Mouse (Mus musculus) 416B (cell line): Measurements from ENCODE around the gene Azin2.

Experiments
- DNase-seq: peaks from one replicate; pipeline ENCODE4 v3.0.0; 2011; ENCODE audit warnings: low read depth

Azin2 gene

GRCm38 (mm10) chr4:128935595-128935994 is 26.6 kb downstream of the Azin2 start:
- DNase-seq, result no peak

GRCm38 (mm10) chr4:128932783-128933182 is 29.5 kb downstream of the Azin2 start:
- no peak for DNase-seq

- DNase-seq, result peak; percentile 72
These were observed 37.2 kb downstream of the Azin2 start for GRCm38 (mm10) chr4:128924841-128925606.

GRCm38 (mm10) chr4:128923603-128924002 is 38.6 kb downstream of the Azin2 start:
- no peak for DNase-seq

- no peak for DNase-seq
These were observed 43.1 kb downstream of the Azin2 start for GRCm38 (mm10) chr4:128919106-128919505.

GRCm38 (mm10) chr4:128918187-128918586 is 44.1 kb downstream of the Azin2 start:
- peak; percentile 91 for DNase-seq

GRCm38 (mm10) chr4:128917756-128918155 is 44.5 kb downstream of the Azin2 start:
- DNase-seq, result no peak

- no peak for DNase-seq
These were observed 45.1 kb downstream of the Azin2 start for GRCm38 (mm10) chr4:128917119-128917518.

- peak; percentile 52 for DNase-seq
These were observed 48.4 kb downstream of the Azin2 start for GRCm38 (mm10) chr4:128913794-128914193.

- DNase-seq, result no peak
These were observed 50.2 kb downstream of the Azin2 start for GRCm38 (mm10) chr4:128912085-128912484.

GRCm38 (mm10) chr4:128910276-128911063 is 51.8 kb downstream of the Azin2 start:
- DNase-seq, result no peak

- no peak for DNase-seq
These were observed 52.8 kb downstream of the Azin2 start for GRCm38 (mm10) chr4:128909378-128909831.

- DNase-seq, result peak; percentile 71
These were observed 53.5 kb downstream of the Azin2 start for GRCm38 (mm10) chr4:128908586-128909377.

- no peak for DNase-seq
These were observed 54.8 kb downstream of the Azin2 start for GRCm38 (mm10) chr4:128907238-128907968.

GRCm38 (mm10) chr4:128906757-128907156 is 55.5 kb downstream of the Azin2 start:
- no peak for DNase-seq

GRCm38 (mm10) chr4:128905251-128905650 is 57.0 kb downstream of the Azin2 start:
- no peak for DNase-seq

- DNase-seq, result no peak
These were observed 58.0 kb downstream of the Azin2 start for GRCm38 (mm10) chr4:128904035-128904800.

- DNase-seq, result no peak
These were observed 59.9 kb downstream of the Azin2 start for GRCm38 (mm10) chr4:128902390-128902789.

- DNase-seq, result no peak
These were observed 61.8 kb downstream of the Azin2 start for GRCm38 (mm10) chr4:128900484-128900883.

GRCm38 (mm10) chr4:128899332-128899731 is 62.9 kb downstream of the Azin2 start:
- peak; percentile 60 for DNase-seq

- peak; percentile 31 for DNase-seq
These were observed 64.3 kb downstream of the Azin2 start for GRCm38 (mm10) chr4:128897911-128898421.
